Mouse (Mus musculus) liver, embryonic 13.5 days (tissue): ENCODE measurements at regions not wholly inside any gene's neighbourhood (a gene's known extent, or its start where the extent isn't known, plus 50 kb on each side); places are given as distances from the start of the nearest gene placed in this dataset.

Experiments
- ATAC-seq: fragments of 200-750 bp; cut with Nextera tagmentation; 2 replicates; pipeline ENCODE4 v1.8.0; 2017; ENCODE audit warnings: low read depth, mild to moderate bottlenecking, moderate number of reproducible peaks, moderate library complexity
- DNase-seq: peaks from one replicate; pipeline ENCODE4 v3.0.0; 2022
- H3K27ac ChIP-seq: fragments of 300-500 bp; sonication (generic); 2 replicates; pipeline ENCODE4 v1.5.1; 2015; ENCODE audit warnings: moderate library complexity, mild to moderate bottlenecking, inconsistent platforms
- H3K27me3 ChIP-seq: fragments of 300-500 bp; sonication (generic); 2 replicates; pipeline ENCODE4 v1.6.1; 2015; ENCODE audit warnings: mild to moderate bottlenecking, inconsistent platforms
- H3K36me3 ChIP-seq: fragments of 300-500 bp; sonication (generic); 2 replicates; pipeline ENCODE4 v1.6.1; 2015; ENCODE audit warnings: mild to moderate bottlenecking, inconsistent platforms
- H3K4me1 ChIP-seq: fragments of 300-500 bp; sonication (generic); replicated peaks from 2 replicates; pipeline ENCODE4 v1.6.1; 2015; ENCODE audit warnings: inconsistent platforms
- H3K4me2 ChIP-seq: fragments of 300-500 bp; sonication (generic); 2 replicates; pipeline ENCODE4 v1.6.1; 2015; ENCODE audit warnings: inconsistent platforms, mild to moderate bottlenecking, moderate library complexity
- H3K4me3 ChIP-seq: fragments of 300-500 bp; sonication (generic); replicated peaks from 2 replicates; pipeline ENCODE4 v1.5.1; 2015; ENCODE audit warnings: mild to moderate bottlenecking, inconsistent platforms
- H3K9ac ChIP-seq: fragments of 300-500 bp; sonication (generic); 2 replicates; pipeline ENCODE4 v1.6.1; 2015; ENCODE audit warnings: mild to moderate bottlenecking, inconsistent platforms
- H3K9me3 ChIP-seq: fragments of 300-500 bp; sonication (generic); replicated peaks from 2 replicates; pipeline ENCODE4 v1.6.1; 2016; ENCODE audit warnings: inconsistent platforms
- WGBS: fragments of 180-500 bp; shearing (Covaris S2); methylation state at CpG from one replicate; pipeline ENCODE4 v1.1.7; 2015; ENCODE audit not compliant: insufficient replicate concordance; 5-methylcytosine and 5-hydroxymethylcytosine counted together

DNA sequence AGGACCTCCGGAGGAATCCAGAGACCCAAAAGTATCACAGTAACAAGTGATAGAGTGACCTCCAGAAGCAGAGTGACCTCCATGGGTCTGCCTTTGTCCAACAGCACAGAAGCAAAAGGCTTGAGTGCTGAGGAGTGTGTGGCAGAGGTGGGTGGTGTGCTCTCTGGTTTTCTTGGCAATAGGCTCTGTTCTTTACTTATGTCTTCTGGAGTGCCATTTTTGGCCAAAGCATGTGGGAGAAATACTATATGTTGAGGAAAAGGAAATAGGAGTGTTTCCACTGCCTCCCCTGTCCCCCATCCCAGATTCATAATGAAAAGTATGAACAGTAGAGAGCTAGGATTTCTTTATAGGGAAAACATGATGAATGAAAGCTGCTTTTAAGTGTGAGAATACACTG is 51.5 kb upstream of the Bmper start:
- DNase-seq (no peak), ATAC-seq (no peak)
- no peak overlapping the region for H3K9ac ChIP-seq
- no peak overlapping the region for H3K4me3 ChIP-seq
- H3K4me1 ChIP-seq, result no peaks in the 10 kb centered on the region
- no peak overlapping the region for H3K4me2 ChIP-seq
- no peaks in the 10 kb centered on the region for H3K36me3 ChIP-seq
- H3K27me3 ChIP-seq, result no peaks in the 10 kb centered on the region
- WGBS, result 79% methylated on average over 1 of the region's 1 CpGs
- H3K9me3 ChIP-seq, result no peaks in the 10 kb centered on the region
- no peak overlapping the region for H3K27ac ChIP-seq
